Mouse (Mus musculus): ENCODE results near the gene 4833439L19Rik. TPM values are rescaled to one million over a fixed set of nuclear protein-coding genes. Genes with fewer than 3 reads are reported as not detected.

4833439L19Rik gene
- total and polyA plus RNA-seq, 3 experiments = 23.1 to 25.0 (median 23.5) TPM

GRCm38 (mm10) chr13:54503278-54503603, 62.0 kb downstream of the 4833439L19Rik start:
- peak overlapping the region; percentile 46 to 76 (median 52) for H3K4me3 ChIP-seq (replicated peaks in 1 of 3; ENCODE audit: low read depth in 2 of 3, low read length in 2 of 3, poor library complexity in 1 of 3)
- H3K79me2 ChIP-seq (replicated peaks; ENCODE audit: control insufficient read depth, extremely low read depth, insufficient read depth, poor library complexity, severe bottlenecking) = peaks cover 23% of the 10 kb centered on the region
- H3K4me1 ChIP-seq (ENCODE audit: control insufficient read depth in 1 of 2, insufficient read depth in 2 of 2) = peaks cover 7 to 50% of the 10 kb centered on the region in 2 experiments; a peak in 3 of 4 replicates
- peaks cover 0 to 6% of the 10 kb centered on the region in 2 experiments for H3K36me3 ChIP-seq (replicated peaks in 1 of 2; ENCODE audit: control insufficient read depth in 1 of 2, insufficient read depth in 1 of 2, low read length in 1 of 2)
- peak overlapping the region; percentile 84 for H3K4me2 ChIP-seq (ENCODE audit: insufficient read depth, low read depth, poor library complexity, severe bottlenecking)
- peaks cover 5% of the 10 kb centered on the region for H3K27me3 ChIP-seq (replicated peaks)
- dilution Hi-C loops (cut with MboI; ENCODE audit: extremely low pct_ligation_motif_present, extremely low pct_unique_long_range_greater_than_20kb, low sequenced_read_pairs) (no loop called here), in situ Hi-C loops (cut with MboI; ENCODE audit: low pct_ligation_motif_present, low pct_unique_long_range_greater_than_20kb, low sequenced_read_pairs) (no loop called here)
- peak overlapping the region; percentile 0; the same call in 1 of the 2 replicates for H3K9ac ChIP-seq (ENCODE audit: insufficient read depth, low read depth)
- no peak overlapping the region for H3K27ac ChIP-seq (ENCODE audit: insufficient read depth, low read depth)
- no peak for DNase-seq (ENCODE audit: extremely low read depth)
- TF ChIP-seq MAFK (IDR thresholded peaks at IDR 0.05; ENCODE audit: insufficient replicate concordance, low read length) = no peak
- TF ChIP-seq SIN3A (IDR thresholded peaks at IDR 0.05; ENCODE audit: low read length) = no peak; the same call in 1 of the 2 replicates
- TF ChIP-seq EP300 (IDR thresholded peaks at IDR 0.05; ENCODE audit: low read length) = no peak
- no peak for TF ChIP-seq HCFC1 (IDR thresholded peaks at IDR 0.05; ENCODE audit: low read depth, low read length)
- TF ChIP-seq ZNF384 (IDR thresholded peaks at IDR 0.05; ENCODE audit: low read depth, low read length) = no peak
- TF ChIP-seq CHD1 (IDR thresholded peaks at IDR 0.05; ENCODE audit: low read depth, low read length) = no peak
- no peak for TF ChIP-seq USF2 (conservative IDR thresholded peaks at IDR 0.05; ENCODE audit: low read depth, low read length)
- TF ChIP-seq ETS1 (conservative IDR thresholded peaks at IDR 0.05; ENCODE audit: low read depth, low read length) = no peak
- TF ChIP-seq JUND (conservative IDR thresholded peaks at IDR 0.05; ENCODE audit: low read depth, low read length) = no peak
- TF ChIP-seq CTCF (conservative IDR thresholded peaks at IDR 0.05 in 1 of 2, IDR thresholded peaks at IDR 0.05 in 1 of 2; ENCODE audit: low read depth in 2 of 2, low read length in 2 of 2) = no peak
- TF ChIP-seq BHLHE40 (IDR thresholded peaks at IDR 0.05; ENCODE audit: low read depth, low read length) = no peak
- TF ChIP-seq TCF12 (IDR thresholded peaks at IDR 0.05; ENCODE audit: low read depth, low read length) = no peak
- TF ChIP-seq POLR2AphosphoS2 (IDR thresholded peaks at IDR 0.05; ENCODE audit: low read depth, low read length) = no peak
- TF ChIP-seq JUN (IDR thresholded peaks at IDR 0.05; ENCODE audit: insufficient read depth, low read depth, low read length) = no peak
- TF ChIP-seq RCOR1 (conservative IDR thresholded peaks at IDR 0.05; ENCODE audit: low read depth, low read length) = no peak
- no peak for TF ChIP-seq ZC3H11A (IDR thresholded peaks at IDR 0.05; ENCODE audit: low read depth, low read length)
- TF ChIP-seq ELF1 (IDR thresholded peaks at IDR 0.05; ENCODE audit: low read depth, low read length) = no peak
- TF ChIP-seq MEF2A (IDR thresholded peaks at IDR 0.05; ENCODE audit: borderline replicate concordance, low read depth, low read length) = no peak
- no peak for TF ChIP-seq ZKSCAN1 (IDR thresholded peaks at IDR 0.05; ENCODE audit: borderline replicate concordance, low read depth, low read length)
- H3K9me3 ChIP-seq (replicated peaks; ENCODE audit: low read length) = no peaks in the 10 kb centered on the region

DNA sequence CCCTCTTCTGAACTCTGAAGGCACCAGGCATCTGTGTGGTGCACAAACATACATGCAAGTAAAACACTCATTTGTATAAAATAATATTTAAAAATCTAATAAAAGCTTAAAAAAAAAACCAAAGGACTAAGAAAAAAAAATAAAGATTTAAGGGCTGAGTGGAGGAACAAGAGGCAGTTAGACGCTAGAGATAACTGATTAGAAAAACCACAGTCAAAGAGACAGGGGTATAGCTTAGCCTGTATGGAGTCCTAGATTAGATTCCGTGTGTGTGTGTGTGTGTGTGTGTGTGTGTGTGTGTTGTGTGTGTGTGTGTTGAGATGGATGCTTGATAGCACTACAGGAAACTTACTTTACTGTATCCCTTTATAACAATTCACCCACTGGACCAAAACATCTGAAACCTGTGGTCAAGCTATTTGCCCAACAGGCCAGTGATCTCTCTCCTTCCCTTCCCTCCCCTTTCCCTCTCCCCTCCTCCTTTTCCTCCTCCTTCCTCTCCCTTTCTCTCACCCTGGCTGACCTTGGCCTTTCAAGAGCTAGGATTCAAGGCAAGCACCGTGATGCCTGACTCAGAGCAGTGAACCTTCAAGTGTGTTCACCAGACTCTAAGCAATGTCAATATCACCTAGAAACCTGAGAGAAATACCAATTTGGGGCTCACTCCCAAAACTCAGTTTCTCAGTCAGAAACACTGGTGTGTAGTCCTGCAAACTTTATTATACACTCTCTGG, 63.1 kb downstream of the 4833439L19Rik start:
- peaks cover 5% of the 10 kb centered on the region for H3K27me3 ChIP-seq (replicated peaks)
- H3K9me3 ChIP-seq (replicated peaks; ENCODE audit: low read length) = no peaks in the 10 kb centered on the region
- H3K9ac ChIP-seq (ENCODE audit: insufficient read depth, low read depth) = peak overlapping the region; percentile 1; the same call in 1 of the 2 replicates
- H3K4me2 ChIP-seq (ENCODE audit: insufficient read depth, low read depth, poor library complexity, severe bottlenecking) = peak overlapping the region; percentile 91
- H3K79me2 ChIP-seq (replicated peaks; ENCODE audit: control insufficient read depth, extremely low read depth, insufficient read depth, poor library complexity, severe bottlenecking) = peaks cover 19% of the 10 kb centered on the region
- DNase-seq (ENCODE audit: extremely low read depth) = no peak
- H3K4me1 ChIP-seq (ENCODE audit: control insufficient read depth in 1 of 2, insufficient read depth in 2 of 2) = peaks cover 7 to 50% of the 10 kb centered on the region in 2 experiments; a peak in 3 of 4 replicates
- no peak for TF ChIP-seq TCF12 (IDR thresholded peaks at IDR 0.05; ENCODE audit: low read depth, low read length)
- no peak for TF ChIP-seq SMC3 (IDR thresholded peaks at IDR 0.05; ENCODE audit: low read depth, low read length)
- TF ChIP-seq JUN (IDR thresholded peaks at IDR 0.05; ENCODE audit: insufficient read depth, low read depth, low read length) = no peak
- TF ChIP-seq USF1 (IDR thresholded peaks at IDR 0.05; ENCODE audit: low read depth, low read length) = no peak
- TF ChIP-seq MAZ (IDR thresholded peaks at IDR 0.05; ENCODE audit: low read depth, low read length) = no peak
- no peak for TF ChIP-seq MAFK (IDR thresholded peaks at IDR 0.05; ENCODE audit: insufficient replicate concordance, low read length)
- TF ChIP-seq KAT2A (IDR thresholded peaks at IDR 0.05; ENCODE audit: insufficient replicate concordance, low read length) = no peak
- TF ChIP-seq MYC (IDR thresholded peaks at IDR 0.05; ENCODE audit: low read depth, low read length) = no peak
- TF ChIP-seq BHLHE40 (IDR thresholded peaks at IDR 0.05; ENCODE audit: low read depth, low read length) = no peak
- no peak for TF ChIP-seq ETS1 (conservative IDR thresholded peaks at IDR 0.05; ENCODE audit: low read depth, low read length)
- no peak for TF ChIP-seq GABPA (IDR thresholded peaks at IDR 0.05; ENCODE audit: insufficient replicate concordance, low read depth, low read length)
- TF ChIP-seq NELFE (IDR thresholded peaks at IDR 0.05; ENCODE audit: low read depth, low read length) = no peak
- no peak for TF ChIP-seq USF2 (conservative IDR thresholded peaks at IDR 0.05; ENCODE audit: low read depth, low read length)
- TF ChIP-seq CHD1 (IDR thresholded peaks at IDR 0.05; ENCODE audit: low read depth, low read length) = no peak
- no peak for TF ChIP-seq RAD21 (IDR thresholded peaks at IDR 0.05; ENCODE audit: low read depth, low read length)
- dilution Hi-C loops (cut with MboI; ENCODE audit: extremely low pct_ligation_motif_present, extremely low pct_unique_long_range_greater_than_20kb, low sequenced_read_pairs) (no loop called here), in situ Hi-C loops (cut with MboI; ENCODE audit: low pct_ligation_motif_present, low pct_unique_long_range_greater_than_20kb, low sequenced_read_pairs) (no loop called here)
- H3K27ac ChIP-seq (ENCODE audit: insufficient read depth, low read depth) = no peak overlapping the region
- peaks cover 0 to 2% of the 10 kb centered on the region in 2 experiments for H3K36me3 ChIP-seq (replicated peaks in 1 of 2; ENCODE audit: control insufficient read depth in 1 of 2, insufficient read depth in 1 of 2, low read length in 1 of 2)
- H3K4me3 ChIP-seq (replicated peaks in 1 of 3; ENCODE audit: low read depth in 2 of 3, low read length in 2 of 3, poor library complexity in 1 of 3) = no peak overlapping the region

Measured in CH12.LX (cell line).